Mouse (Mus musculus) left cerebral cortex, adult 6 months (tissue): ENCODE measurements around the gene Gm10570. TPM values are rescaled to one million over a fixed set of nuclear protein-coding genes. Genes with fewer than 3 reads are reported as not detected.

ENCODE experiments used
- long read RNA-seq, 2 experiments: library from polyadenylated mRNA; unstranded; transcript quantifications; one replicate each; pipeline ENCODE4 v2.0.0; 2019 to 2020
- polyA plus RNA-seq: library from polyadenylated mRNA; unstranded; fragments of <200 nt; fragmentation: Nextera tagmentation; gene quantifications from 2 replicates; pipeline ENCODE4 v1.2.3, GENCODE M21; 2021

The Gm10570 gene
- 1.8 and 2.9 TPM in 2 replicates for polyA plus RNA-seq
- long read RNA-seq, experiment 1, partial matches to known transcripts: 0 of 3 reads
- long read RNA-seq, experiment 1, other reads (novel, unspliced or antisense): 0 of 3 reads
- long read RNA-seq, experiment 2, partial matches to known transcripts: 0 of 3 reads
- long read RNA-seq, experiment 2, other reads (novel, unspliced or antisense): 1 of 3 reads

GRCm38 (mm10) chr4:130308231-130309081 is at the start of gene Gm10570, which contains the start of gene Fabp3:
TSS of gene Gm10570 (minus strand) at chr4:130308674.
TSS of gene Fabp3 (plus strand) at chr4:130308595.

GRCm38 (mm10) chr4:130279105-130279504 is 29.4 kb downstream of the Gm10570 start, which contains the start of gene Serinc2:
TSS of gene Serinc2 (minus strand) at chr4:130279205.

Other genes with a start within 250 kb of the Gm10570 start
- 104 and 120 TPM in 2 replicates for gene Pef1, start 206.1 kb downstream of the Gm10570 start, polyA plus RNA-seq
- gene Hcrtr1, start 169.3 kb downstream of the Gm10570 start, polyA plus RNA-seq: 1.2 and 1.8 TPM in 2 replicates
- 7.3 and 7.6 TPM in 2 replicates for gene Tinagl1, start 133.6 kb downstream of the Gm10570 start, polyA plus RNA-seq
- gene Gm853, start 86.3 kb downstream of the Gm10570 start, polyA plus RNA-seq: not detected in 2 replicates
- gene Serinc2, start 29.5 kb downstream of the Gm10570 start, polyA plus RNA-seq: 3.5 and 4.2 TPM in 2 replicates
- gene Fabp3, start 79 bp downstream of the Gm10570 start, polyA plus RNA-seq: 376 and 391 TPM in 2 replicates
- 105 and 130 TPM in 2 replicates for gene Zcchc17, start 51.3 kb upstream of the Gm10570 start, polyA plus RNA-seq
- 33.1 and 40.8 TPM in 2 replicates for gene Snrnp40, start 51.5 kb upstream of the Gm10570 start, polyA plus RNA-seq